Mouse (Mus musculus): ENCODE data around the gene Fgfrl1. TPM values are rescaled to one million over a fixed set of nuclear protein-coding genes. Genes with fewer than 3 reads are reported as not detected.
A peak's percentile ranks its signal among the peaks of the same experiment; 100 is the strongest.
"Not testable (repeated sequence)": the region's sequence is repeated elsewhere in the genome, so short reads cannot be mapped to it uniquely, and the experiment has no call there.

Gene Fgfrl1
- polyA plus RNA-seq, 1 experiment from 2014 or later = 2.9 TPM

GRCm38 (mm10) chr5:108743856-108744255 is 51.7 kb downstream of the Fgfrl1 start:
- no peak overlapping the region for H3K27ac ChIP-seq (ENCODE audit: low read length)
- ATAC-seq (ENCODE audit: low read depth) = no peak
- no peak overlapping the region for H3K4me2 ChIP-seq (ENCODE audit: low read depth, low read length)
- no peaks in the 10 kb centered on the region for H3K9me3 ChIP-seq (replicated peaks; ENCODE audit: control insufficient read depth, low read length)
- H3K4me3 ChIP-seq (ENCODE audit: low read depth, low read length) = no peak overlapping the region
- H3K9ac ChIP-seq (ENCODE audit: low read depth, low read length) = no peak overlapping the region
- H3K4me1 ChIP-seq (ENCODE audit: control insufficient read depth, low read depth, low read length) = no peaks in the 10 kb centered on the region
- H3K27me3 ChIP-seq (ENCODE audit: control insufficient read depth, insufficient read depth, low read depth, low read length) = no peaks in the 10 kb centered on the region; the same call in 1 of the 2 replicates
- H3K36me3 ChIP-seq (ENCODE audit: control insufficient read depth, insufficient read depth) = no peaks in the 10 kb centered on the region
- 56% methylated on average over 2 of the region's 2 CpGs for WGBS (ENCODE audit: insufficient replicate concordance)

GRCm38 (mm10) chr5:108744629-108745028 is 52.4 kb downstream of the Fgfrl1 start:
- Histone ChIP-seq H3K27me3 (ENCODE audit: control insufficient read depth, insufficient read depth, low read depth, low read length) (no peaks in the 10 kb centered on the region; the same call in 1 of the 2 replicates), H3K4me3 (ENCODE audit: low read depth, low read length) (no peak overlapping the region), H3K36me3 (ENCODE audit: control insufficient read depth, insufficient read depth) (no peaks in the 10 kb centered on the region), H3K4me2 (ENCODE audit: low read depth, low read length) (no peak overlapping the region), H3K9ac (ENCODE audit: low read depth, low read length) (no peak overlapping the region), H3K27ac (ENCODE audit: low read length) (no peak overlapping the region), H3K4me1 (ENCODE audit: control insufficient read depth, low read depth, low read length) (no peaks in the 10 kb centered on the region), H3K9me3 (replicated peaks; ENCODE audit: control insufficient read depth, low read length) (no peaks in the 10 kb centered on the region)
- ATAC-seq (ENCODE audit: low read depth) = no peak
- 57% methylated on average over 3 of the region's 3 CpGs for WGBS (ENCODE audit: insufficient replicate concordance)

DNA sequence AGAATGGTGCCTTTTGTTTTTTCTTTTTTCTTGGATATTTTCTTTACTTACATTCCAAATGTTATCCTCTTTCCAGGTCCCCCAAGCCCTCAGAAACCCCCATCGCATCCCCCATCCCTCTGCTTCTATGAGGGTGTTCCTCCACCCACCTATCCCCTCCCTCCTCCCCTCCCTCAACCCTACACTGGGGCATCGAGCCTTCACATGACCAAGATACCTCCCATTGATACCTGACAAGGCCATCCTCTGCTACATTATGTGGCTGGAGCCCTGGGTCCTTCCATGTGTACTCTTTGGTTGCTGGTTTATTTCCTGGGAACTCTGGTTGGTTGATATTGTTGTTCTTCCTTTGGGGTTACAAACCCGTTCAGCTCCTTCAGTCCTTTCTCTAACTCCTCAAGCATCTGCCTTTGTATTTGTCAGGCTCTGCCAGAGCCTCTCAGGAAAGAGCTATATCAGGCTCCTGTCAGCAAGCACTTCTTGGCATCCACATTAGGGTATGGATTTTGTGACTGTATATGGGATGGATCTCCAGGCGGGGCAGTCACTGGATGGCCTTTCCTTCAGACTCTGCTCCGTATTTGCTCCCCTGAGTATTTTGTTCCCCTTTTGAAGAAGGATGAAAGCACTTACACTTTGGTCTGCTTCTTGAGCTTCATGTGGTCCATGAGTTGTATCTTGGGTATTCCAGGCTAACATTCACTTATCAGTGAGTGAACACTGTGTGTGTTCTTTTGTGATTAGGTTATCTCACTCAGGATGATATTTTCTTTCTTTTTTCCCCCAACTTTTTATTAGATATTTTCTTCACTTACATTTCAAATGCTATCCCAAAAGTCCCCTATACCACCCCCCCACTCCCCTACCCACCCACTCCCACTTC is 58.4 kb downstream of the Fgfrl1 start:
- H3K36me3 ChIP-seq (ENCODE audit: control insufficient read depth, insufficient read depth) = no peaks in the 10 kb centered on the region
- H3K4me1 ChIP-seq (ENCODE audit: control insufficient read depth, low read depth, low read length) = peaks cover 5% of the 10 kb centered on the region; the same call in 1 of the 2 replicates
- ATAC-seq (ENCODE audit: low read depth) = peak; percentile 94
- H3K4me3 ChIP-seq (ENCODE audit: low read depth, low read length) = peak overlapping the region; percentile 19; the same call in 1 of the 2 replicates
- peak overlapping the region; percentile 42 for H3K4me2 ChIP-seq (ENCODE audit: low read depth, low read length)
- no peaks in the 10 kb centered on the region for H3K9me3 ChIP-seq (replicated peaks; ENCODE audit: control insufficient read depth, low read length)
- H3K27ac ChIP-seq (ENCODE audit: low read length) = peak overlapping the region; percentile 79
- no peak overlapping the region; the same call in 1 of the 2 replicates for H3K9ac ChIP-seq (ENCODE audit: low read depth, low read length)
- 43% methylated on average over 5 of the region's 5 CpGs for WGBS (ENCODE audit: insufficient replicate concordance)
- H3K27me3 ChIP-seq (ENCODE audit: control insufficient read depth, insufficient read depth, low read depth, low read length) = no peaks in the 10 kb centered on the region; the same call in 1 of the 2 replicates

- not testable (repeated sequence) for H3K27ac ChIP-seq (ENCODE audit: low read length); H3K4me2 ChIP-seq (ENCODE audit: low read depth, low read length)
- peak; percentile 32; the same call in 1 of the 2 replicates for ATAC-seq (ENCODE audit: low read depth)
Measured at GRCm38 (mm10) chr5:108751258-108751657, 59.1 kb downstream of the Fgfrl1 start.

More at GRCm38 (mm10) chr5:108751258-108751657, 59.1 kb downstream of the Fgfrl1 start:
- 63% methylated on average over 4 of the region's 4 CpGs for WGBS (ENCODE audit: insufficient replicate concordance)
- H3K4me3 ChIP-seq (ENCODE audit: low read depth, low read length); H3K27me3 ChIP-seq (ENCODE audit: control insufficient read depth, insufficient read depth, low read depth, low read length); H3K9ac ChIP-seq (ENCODE audit: low read depth, low read length); H3K9me3 ChIP-seq (replicated peaks; ENCODE audit: control insufficient read depth, low read length); H3K4me1 ChIP-seq (ENCODE audit: control insufficient read depth, low read depth, low read length); H3K36me3 ChIP-seq (ENCODE audit: control insufficient read depth, insufficient read depth): not testable (repeated sequence)

Other genes starting within 250 kb of the Fgfrl1 start
- 0.21 and 0.35 TPM in 2 replicates for gene Mfsd7a, start 243.5 kb upstream of the Fgfrl1 start, polyA plus RNA-seq (2015; fragmentation: Nextera tagmentation; extraction: Ambion mirVana)
- 5.9 and 6.1 TPM in 2 replicates for gene Pcgf3, start 231.2 kb upstream of the Fgfrl1 start, polyA plus RNA-seq (2015; fragmentation: Nextera tagmentation; extraction: Ambion mirVana)
- gene Cplx1, start 142.4 kb upstream of the Fgfrl1 start, polyA plus RNA-seq (2015; fragmentation: Nextera tagmentation; extraction: Ambion mirVana) = 0.04 TPM in 1 of 2 replicates, not detected in the other
- 27.2 and 27.5 TPM in 2 replicates for gene Gak, start 62.6 kb upstream of the Fgfrl1 start, polyA plus RNA-seq (2015; fragmentation: Nextera tagmentation; extraction: Ambion mirVana)
- 10.0 and 10.8 TPM in 2 replicates for gene Tmem175, start 62.6 kb upstream of the Fgfrl1 start, polyA plus RNA-seq (2015; fragmentation: Nextera tagmentation; extraction: Ambion mirVana)
- 5.0 and 5.8 TPM in 2 replicates for gene Idua, start 32.1 kb upstream of the Fgfrl1 start, polyA plus RNA-seq (2015; fragmentation: Nextera tagmentation; extraction: Ambion mirVana)
- 3.1 and 3.4 TPM in 2 replicates for gene Dgkq, start 22.7 kb upstream of the Fgfrl1 start, polyA plus RNA-seq (2015; fragmentation: Nextera tagmentation; extraction: Ambion mirVana)
- gene Slc26a1, start 16.8 kb upstream of the Fgfrl1 start, polyA plus RNA-seq (2015; fragmentation: Nextera tagmentation; extraction: Ambion mirVana) = 20.7 and 23.7 TPM in 2 replicates
- 2.3 and 2.4 TPM in 2 replicates for gene Rnf212, start 82.6 kb downstream of the Fgfrl1 start, polyA plus RNA-seq (2015; fragmentation: Nextera tagmentation; extraction: Ambion mirVana)
- gene Tmed11, start 103.0 kb downstream of the Fgfrl1 start, polyA plus RNA-seq (2015; fragmentation: Nextera tagmentation; extraction: Ambion mirVana) = 0.12 TPM in 1 of 2 replicates, not detected in the other
- not detected in 2 replicates for gene Vmn2r8, start 116.5 kb downstream of the Fgfrl1 start, polyA plus RNA-seq (2015; fragmentation: Nextera tagmentation; extraction: Ambion mirVana)
- gene Vmn2r9, start 160.2 kb downstream of the Fgfrl1 start, polyA plus RNA-seq (2015; fragmentation: Nextera tagmentation; extraction: Ambion mirVana) = not detected in 2 replicates